Mouse (Mus musculus): Measurements from ENCODE around the gene Myo16.

Gene Myo16

DNA sequence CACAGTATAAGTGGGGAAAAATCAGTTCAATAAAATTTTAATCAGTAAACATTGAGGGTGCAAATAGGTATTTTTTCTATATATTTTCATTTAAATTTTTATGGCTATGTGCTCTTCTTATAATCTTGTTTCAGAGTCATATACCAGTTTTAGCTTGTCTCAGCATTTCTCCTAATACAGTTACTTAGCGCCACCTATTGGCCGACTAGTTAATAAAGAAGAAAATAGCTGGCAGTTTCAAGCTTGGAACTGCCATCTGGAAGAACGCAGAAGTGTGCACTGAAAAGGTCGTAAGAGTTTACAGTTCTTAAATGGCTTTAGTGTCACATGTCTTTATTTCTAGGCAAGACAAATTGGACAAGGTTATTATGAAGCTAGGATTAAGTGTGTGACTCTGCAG lies 248.9 kb downstream of the Myo16 start:
- peak; percentile 74 for DNase-seq (ENCODE audit: extremely low spot score, low read depth, low spot score)

GRCm38 (mm10) chr8:10405469-10405868 lies 251.8 kb downstream of the Myo16 start:
- no peak for DNase-seq (ENCODE audit: extremely low spot score, low read depth, low spot score)

DNA sequence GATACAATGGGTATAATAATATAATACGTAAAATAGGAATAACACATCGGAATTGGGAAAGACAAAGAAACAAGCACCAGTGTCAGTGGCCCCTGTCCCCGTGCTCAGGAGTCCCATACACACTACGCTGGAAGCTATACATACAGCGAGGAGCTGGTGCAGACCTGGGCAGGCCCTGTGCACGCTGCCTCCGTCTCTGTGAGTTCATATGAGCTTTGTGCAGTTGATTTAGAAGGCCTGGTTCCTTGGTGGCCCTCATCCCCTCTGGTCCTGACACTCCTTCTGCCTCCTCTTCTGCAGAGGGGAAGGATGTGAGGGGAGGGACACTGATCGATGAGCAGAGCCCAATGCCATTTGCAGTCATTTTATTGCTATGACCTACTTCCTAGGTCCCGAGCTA lies 255.3 kb downstream of the Myo16 start:
- no peak for DNase-seq (ENCODE audit: extremely low spot score, low read depth, low spot score)

- no peak for DNase-seq (ENCODE audit: extremely low spot score, low read depth, low spot score)
Observed at GRCm38 (mm10) chr8:10411511-10411910, 257.8 kb downstream of the Myo16 start.

GRCm38 (mm10) chr8:10413881-10414280 lies 260.2 kb downstream of the Myo16 start:
- no peak for DNase-seq (ENCODE audit: extremely low spot score, low read depth, low spot score)

- no peak for DNase-seq (ENCODE audit: extremely low spot score, low read depth, low spot score)
Observed at GRCm38 (mm10) chr8:10414684-10415212, 261.0 kb downstream of the Myo16 start.

DNA sequence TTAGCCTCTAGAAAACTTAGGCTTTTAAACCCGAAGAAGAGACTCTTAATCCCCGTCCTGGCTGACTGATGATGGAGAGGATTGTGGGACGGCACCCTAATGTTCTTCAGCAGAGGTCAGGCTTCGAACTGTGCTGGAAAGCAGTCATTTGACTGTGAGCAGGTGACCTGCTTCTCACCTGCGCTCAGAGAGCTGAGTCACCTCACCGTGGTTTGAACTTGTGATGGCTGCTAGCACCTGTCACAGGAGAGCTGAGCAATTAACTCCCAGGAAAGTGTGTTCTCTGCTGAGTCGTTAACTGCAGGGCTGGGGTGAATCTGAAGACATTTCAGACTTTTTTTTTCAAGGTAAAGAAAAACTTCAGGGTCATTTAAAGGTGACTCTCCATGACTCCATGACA lies 261.6 kb downstream of the Myo16 start:
- DNase-seq (ENCODE audit: extremely low spot score, low read depth, low spot score) = no peak

- no peak for DNase-seq (ENCODE audit: extremely low spot score, low read depth, low spot score)
Observed at GRCm38 (mm10) chr8:10415885-10416284, 262.2 kb downstream of the Myo16 start.

- DNase-seq (ENCODE audit: extremely low spot score, low read depth, low spot score) = no peak
Observed at GRCm38 (mm10) chr8:10416806-10417205, 263.1 kb downstream of the Myo16 start.

GRCm38 (mm10) chr8:10417281-10417680 lies 263.6 kb downstream of the Myo16 start:
- DNase-seq (ENCODE audit: extremely low spot score, low read depth, low spot score) = no peak

DNA sequence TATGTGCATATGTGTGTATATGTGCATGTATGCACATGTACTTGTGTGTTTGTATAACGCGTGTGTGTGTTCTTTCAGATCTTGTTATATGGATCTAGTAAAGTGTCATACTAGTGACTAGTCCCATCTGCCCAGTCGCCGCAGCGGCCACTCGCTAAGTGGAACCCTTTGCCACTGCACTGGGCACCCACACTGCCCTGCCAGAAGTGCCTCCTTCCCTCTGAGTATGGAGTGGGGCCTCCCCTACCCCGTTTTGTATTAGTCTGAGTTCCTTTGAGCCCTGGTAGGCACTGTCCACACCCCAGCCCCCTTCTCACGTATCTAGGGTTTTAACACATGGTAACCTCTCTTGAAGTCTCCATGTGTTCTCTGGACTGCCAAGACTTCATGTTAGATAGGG lies 264.3 kb downstream of the Myo16 start:
- no peak for DNase-seq (ENCODE audit: extremely low spot score, low read depth, low spot score)

GRCm38 (mm10) chr8:10418971-10419370 lies 265.3 kb downstream of the Myo16 start:
- no peak for DNase-seq (ENCODE audit: extremely low spot score, low read depth, low spot score)

DNA sequence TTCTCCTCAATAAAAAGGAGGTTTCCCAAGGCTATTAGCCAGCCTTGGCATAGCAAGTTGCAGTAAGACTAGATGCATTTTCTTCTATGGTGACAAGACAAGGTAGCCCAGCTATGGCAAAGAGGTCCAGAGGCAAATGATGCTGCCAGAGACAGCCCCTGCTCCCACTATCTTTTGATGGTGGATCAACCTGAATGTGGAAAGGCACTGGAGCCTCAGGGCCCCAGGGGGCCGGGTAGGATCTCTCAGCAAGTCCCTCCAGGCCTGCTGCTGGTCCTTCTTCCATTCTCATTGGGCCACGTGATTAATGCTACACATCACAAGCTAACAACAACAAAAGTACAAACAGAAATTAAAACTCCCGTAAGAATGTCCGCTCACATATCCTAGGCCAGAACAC lies 266.0 kb downstream of the Myo16 start:
- DNase-seq (ENCODE audit: extremely low spot score, low read depth, low spot score) = no peak

DNA sequence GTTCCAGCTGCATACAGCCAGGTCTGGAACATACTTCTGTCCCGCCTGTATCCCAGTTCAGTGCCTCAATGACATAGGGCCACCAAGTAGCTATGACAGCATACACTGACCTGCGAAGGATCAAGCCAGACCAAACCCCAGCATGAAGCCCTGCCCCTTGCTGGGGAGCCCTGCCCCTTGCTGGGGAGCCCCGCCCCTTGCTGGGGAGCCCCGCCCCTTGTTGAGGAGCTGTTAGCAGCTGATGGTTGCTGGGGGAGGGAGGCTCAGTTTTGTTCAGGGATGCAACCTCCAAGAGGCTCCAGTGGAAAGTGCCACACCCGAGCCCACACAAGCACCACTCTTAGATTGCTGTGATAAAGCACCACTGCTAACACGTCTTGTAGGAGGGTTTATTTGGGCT lies 266.8 kb downstream of the Myo16 start:
- no peak for DNase-seq (ENCODE audit: extremely low spot score, low read depth, low spot score)

DNA sequence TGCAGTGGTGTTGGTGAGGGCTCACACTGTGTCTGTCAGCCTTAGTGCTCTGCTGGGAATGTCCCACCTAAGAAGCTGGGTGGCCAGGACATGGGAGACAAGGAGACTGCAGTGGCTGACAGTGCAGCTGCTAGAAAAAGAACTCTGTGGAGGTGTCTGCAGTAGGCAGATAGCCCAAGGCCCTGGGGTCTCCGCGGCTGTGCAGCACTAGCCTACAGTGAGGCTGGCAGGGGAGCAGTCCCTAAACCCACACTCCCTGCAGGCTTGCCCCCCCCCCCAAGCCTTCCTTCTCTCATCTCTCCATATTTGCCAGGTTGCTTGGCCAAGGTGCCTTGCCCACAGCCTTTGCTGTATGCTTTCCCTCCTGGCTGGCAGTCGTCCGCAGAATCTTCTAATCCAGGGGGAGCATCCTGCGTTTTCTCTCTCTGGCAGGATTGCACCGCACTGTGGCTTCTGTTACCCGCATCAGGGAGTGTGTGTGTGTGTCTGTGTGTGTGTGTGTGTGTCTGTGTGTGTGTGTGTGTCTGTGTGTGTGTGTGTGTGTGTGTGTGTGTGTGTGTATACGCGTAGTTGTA lies 267.9 kb downstream of the Myo16 start:
- no peak for DNase-seq (ENCODE audit: extremely low spot score, low read depth, low spot score)

GRCm38 (mm10) chr8:10435492-10435891 lies 281.8 kb downstream of the Myo16 start:
- no peak for DNase-seq (ENCODE audit: extremely low spot score, low read depth, low spot score)

DNA sequence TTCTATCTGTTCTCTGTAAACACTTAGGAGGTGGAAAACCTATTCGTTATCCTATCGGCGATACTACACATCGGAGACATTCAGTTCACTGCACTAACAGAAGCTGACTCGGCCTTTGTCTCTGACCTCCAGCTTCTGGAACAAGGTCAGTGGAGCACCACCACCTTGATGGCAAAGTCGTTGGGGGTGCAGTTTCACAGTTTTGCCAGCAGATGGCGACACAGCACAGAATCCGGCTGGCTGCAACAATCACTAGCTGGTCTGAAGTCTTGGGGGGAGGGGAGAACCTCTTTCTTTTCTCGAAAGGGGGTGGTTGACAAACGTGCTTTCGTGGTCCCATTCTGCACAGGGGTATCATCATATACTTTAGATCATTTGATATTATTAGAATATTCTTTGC lies 285.1 kb downstream of the Myo16 start:
- no peak for DNase-seq (ENCODE audit: extremely low spot score, low read depth, low spot score)

DNA sequence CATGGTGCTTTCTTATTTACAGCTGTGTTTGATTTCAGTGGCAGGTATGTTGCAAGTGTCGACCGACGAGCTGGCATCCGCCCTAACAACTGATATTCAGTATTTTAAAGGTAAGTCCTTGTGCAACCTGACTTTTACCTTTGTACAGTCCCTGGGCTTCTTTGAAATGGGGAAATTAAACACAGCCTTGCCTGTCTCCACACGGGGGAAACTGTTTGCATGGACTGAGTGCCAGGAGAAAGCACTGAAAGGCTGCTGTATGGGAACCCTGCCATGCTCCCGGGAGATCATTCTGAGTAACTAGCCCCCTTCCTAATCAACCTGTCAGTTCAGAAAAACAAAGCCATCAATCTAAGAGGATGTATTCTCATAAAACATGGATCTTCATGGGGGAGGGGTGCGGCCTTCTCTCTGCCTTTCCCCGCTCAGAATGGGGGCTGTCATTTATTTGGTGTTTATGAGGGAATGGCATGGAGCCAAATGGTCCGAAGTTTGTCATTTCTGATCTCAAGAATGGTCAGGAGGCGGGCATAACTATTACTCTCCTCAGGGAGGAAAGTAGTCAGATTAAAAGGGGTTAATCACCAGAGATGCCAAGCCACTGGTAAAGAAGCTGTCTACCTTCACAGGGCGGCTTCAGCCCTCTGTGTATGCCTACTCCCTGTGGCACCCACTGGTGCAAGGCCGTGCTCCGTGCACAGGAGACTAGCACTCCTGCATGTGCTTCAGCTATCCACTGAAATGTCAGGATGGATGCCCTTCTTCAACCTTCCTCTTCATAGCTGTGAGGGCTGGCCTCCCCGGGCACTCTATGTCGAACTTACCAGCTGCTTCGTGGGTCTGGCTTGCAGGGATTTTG lies 286.1 kb downstream of the Myo16 start:
- DNase-seq (ENCODE audit: extremely low spot score, low read depth, low spot score) = no peak

GRCm38 (mm10) chr8:10442562-10442961 lies 288.9 kb downstream of the Myo16 start:
- no peak for DNase-seq (ENCODE audit: extremely low spot score, low read depth, low spot score)

GRCm38 (mm10) chr8:10445011-10445410 lies 291.3 kb downstream of the Myo16 start:
- DNase-seq (ENCODE audit: extremely low spot score, low read depth, low spot score) = no peak

DNA sequence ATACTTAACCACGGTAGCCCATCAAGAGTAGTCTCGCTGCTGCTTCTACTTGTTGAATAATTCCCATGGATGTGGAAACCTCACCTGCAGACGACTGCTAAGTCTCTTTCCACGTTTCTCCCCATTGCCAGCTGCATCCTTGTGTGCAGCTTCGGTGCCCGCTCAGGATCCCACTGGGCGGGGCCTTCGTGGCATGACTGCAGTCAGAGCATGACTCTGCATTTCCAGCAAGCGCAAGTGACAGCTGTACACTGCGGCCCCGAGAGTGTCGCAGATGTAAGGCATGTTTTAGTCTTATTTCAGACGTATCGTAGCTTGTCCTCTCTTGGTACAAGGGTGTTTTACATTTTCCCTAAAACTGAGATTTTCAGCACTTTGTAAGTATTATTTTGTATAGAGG lies 294.8 kb downstream of the Myo16 start:
- DNase-seq (ENCODE audit: extremely low spot score, low read depth, low spot score) = no peak

DNA sequence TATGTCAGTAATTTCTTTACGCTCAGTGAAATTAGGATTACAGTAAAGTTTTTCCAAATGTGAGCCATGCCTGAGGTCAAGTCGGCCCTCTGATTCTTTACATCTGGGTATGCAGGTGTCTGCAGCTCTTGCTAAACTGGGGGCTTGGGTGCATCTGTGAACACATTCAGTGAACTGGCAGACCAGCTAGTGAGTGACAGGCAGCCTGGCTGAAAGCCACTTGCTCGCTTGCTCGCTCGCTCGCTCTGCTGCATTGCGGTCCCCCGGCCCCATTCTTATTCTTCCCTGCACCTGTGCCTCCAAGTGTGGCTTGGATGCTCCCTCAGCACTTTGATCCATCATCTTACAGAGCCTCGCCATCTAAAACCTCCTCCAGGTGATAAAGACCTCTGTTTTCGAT lies 299.3 kb downstream of the Myo16 start:
- DNase-seq (ENCODE audit: extremely low spot score, low read depth, low spot score) = no peak

Measured in hindlimb bud, embryonic 11.5 days (tissue).